Mouse (Mus musculus): ENCODE measurements around the gene Tlr5. TPM values are rescaled to one million over a fixed set of nuclear protein-coding genes. Genes with fewer than 3 reads are reported as not detected.
A peak's percentile ranks its signal among the peaks of the same experiment; 100 is the strongest.

The Tlr5 gene
- polyA plus RNA-seq, 1 experiment from 2014 or later = 1.2 TPM

GRCm38 (mm10) chr1:182955047-182955620, 546 bp downstream of the Tlr5 start:
- peaks cover 22% of the 10 kb centered on the region for H3K27me3 ChIP-seq
- WGBS = 12% methylated on average over 15 of the region's 15 CpGs
- H3K36me3 ChIP-seq = no peaks in the 10 kb centered on the region
- no peaks in the 10 kb centered on the region for H3K9me3 ChIP-seq
- no peak for ATAC-seq (ENCODE audit: insufficient number of reproducible peaks, insufficient read depth, low FRiP score, low TSS enrichment, low read depth)
- peak overlapping the region; percentile 75 for H3K9ac ChIP-seq
- no peak overlapping the region; the same call in 1 of the 2 replicates for H3K27ac ChIP-seq
- H3K4me2 ChIP-seq = peak overlapping the region; percentile 83
- H3K4me1 ChIP-seq = peaks cover 35% of the 10 kb centered on the region
- H3K4me3 ChIP-seq = peak overlapping the region; percentile 51

- no peak overlapping the region for H3K9ac ChIP-seq
- no peaks in the 10 kb centered on the region for H3K36me3 ChIP-seq
- no peaks in the 10 kb centered on the region for H3K9me3 ChIP-seq
- 57% methylated on average over 12 of the region's 12 CpGs for WGBS
- H3K27me3 ChIP-seq = peaks cover 22% of the 10 kb centered on the region
- no peak overlapping the region for H3K4me2 ChIP-seq
- no peak overlapping the region for H3K27ac ChIP-seq
- ATAC-seq (ENCODE audit: insufficient number of reproducible peaks, insufficient read depth, low FRiP score, low TSS enrichment, low read depth) = no peak
- H3K4me3 ChIP-seq = no peak overlapping the region
- H3K4me1 ChIP-seq = peaks cover 42% of the 10 kb centered on the region
These were observed 1.8 kb downstream of the Tlr5 start for GRCm38 (mm10) chr1:182956186-182956960.

GRCm38 (mm10) chr1:182957001-182957757, 2.6 kb downstream of the Tlr5 start:
- H3K27ac ChIP-seq = no peak overlapping the region

GRCm38 (mm10) chr1:182957826-182958544, 3.4 kb downstream of the Tlr5 start:
- Histone ChIP-seq H3K9me3 (no peaks in the 10 kb centered on the region), H3K4me2 (no peak overlapping the region), H3K4me1 (peaks cover 42% of the 10 kb centered on the region), H3K9ac (no peak overlapping the region), H3K4me3 (no peak overlapping the region), H3K27me3 (peaks cover 22% of the 10 kb centered on the region), H3K27ac (no peak overlapping the region), H3K36me3 (no peaks in the 10 kb centered on the region)
- no peak for ATAC-seq (ENCODE audit: insufficient number of reproducible peaks, insufficient read depth, low FRiP score, low TSS enrichment, low read depth)
- WGBS = 69% methylated on average over 13 of the region's 13 CpGs

More at GRCm38 (mm10) chr1:182957001-182957757, 2.6 kb downstream of the Tlr5 start:
- Histone ChIP-seq H3K4me2 (no peak overlapping the region), H3K27me3 (peaks cover 22% of the 10 kb centered on the region), H3K9me3 (no peaks in the 10 kb centered on the region), H3K4me3 (no peak overlapping the region), H3K4me1 (peaks cover 42% of the 10 kb centered on the region), H3K9ac (no peak overlapping the region), H3K36me3 (no peaks in the 10 kb centered on the region)
- no peak for ATAC-seq (ENCODE audit: insufficient number of reproducible peaks, insufficient read depth, low FRiP score, low TSS enrichment, low read depth)
- 86% methylated on average over 16 of the region's 16 CpGs for WGBS

- no peak for ATAC-seq (ENCODE audit: insufficient number of reproducible peaks, insufficient read depth, low FRiP score, low TSS enrichment, low read depth)
- 37% methylated on average over 3 of the region's 3 CpGs for WGBS
- Histone ChIP-seq H3K9me3 (no peaks in the 10 kb centered on the region), H3K4me2 (peak overlapping the region; percentile 69), H3K4me3 (peak overlapping the region; percentile 44; the same call in 1 of the 2 replicates), H3K9ac (peak overlapping the region; percentile 44; the same call in 1 of the 2 replicates), H3K36me3 (no peaks in the 10 kb centered on the region), H3K4me1 (peaks cover 42% of the 10 kb centered on the region), H3K27me3 (peaks cover 22% of the 10 kb centered on the region), H3K27ac (no peak overlapping the region)
These were observed 4.2 kb downstream of the Tlr5 start for GRCm38 (mm10) chr1:182958824-182959223.

GRCm38 (mm10) chr1:182959251-182959691, 4.7 kb downstream of the Tlr5 start:
- no peak for ATAC-seq (ENCODE audit: insufficient number of reproducible peaks, insufficient read depth, low FRiP score, low TSS enrichment, low read depth)
- H3K36me3 ChIP-seq = no peaks in the 10 kb centered on the region
- WGBS = 1% methylated on average over 17 of the region's 17 CpGs
- H3K4me2 ChIP-seq = peak overlapping the region; percentile 69
- no peaks in the 10 kb centered on the region for H3K9me3 ChIP-seq
- H3K4me1 ChIP-seq = peaks cover 39% of the 10 kb centered on the region
- H3K4me3 ChIP-seq = peak overlapping the region; percentile 44
- H3K27me3 ChIP-seq = peaks cover 22% of the 10 kb centered on the region
- no peak overlapping the region for H3K27ac ChIP-seq
- H3K9ac ChIP-seq = peak overlapping the region; percentile 44; the same call in 1 of the 2 replicates

GRCm38 (mm10) chr1:182959811-182960455, 5.3 kb downstream of the Tlr5 start:
- under 1% methylated on average over 20 of the region's 20 CpGs for WGBS
- peak; percentile 63; the same call in 1 of the 2 replicates for ATAC-seq (ENCODE audit: insufficient number of reproducible peaks, insufficient read depth, low FRiP score, low TSS enrichment, low read depth)
- no peaks in the 10 kb centered on the region for H3K9me3 ChIP-seq
- H3K4me3 ChIP-seq = peak overlapping the region; percentile 44
- peaks cover 22% of the 10 kb centered on the region for H3K27me3 ChIP-seq
- peak overlapping the region; percentile 44; the same call in 1 of the 2 replicates for H3K9ac ChIP-seq
- H3K4me1 ChIP-seq = peaks cover 33% of the 10 kb centered on the region
- peak overlapping the region; percentile 48 for H3K27ac ChIP-seq
- H3K4me2 ChIP-seq = peak overlapping the region; percentile 69
- no peaks in the 10 kb centered on the region for H3K36me3 ChIP-seq

- H3K27ac ChIP-seq = no peak overlapping the region
- 52% methylated on average over 5 of the region's 5 CpGs for WGBS
These were observed 6.5 kb downstream of the Tlr5 start for GRCm38 (mm10) chr1:182961076-182961475.

GRCm38 (mm10) chr1:182963329-182963728, 8.7 kb downstream of the Tlr5 start:
- 49% methylated on average over 5 of the region's 5 CpGs for WGBS
- H3K36me3 ChIP-seq = no peaks in the 10 kb centered on the region

More at GRCm38 (mm10) chr1:182961076-182961475, 6.5 kb downstream of the Tlr5 start:
- Histone ChIP-seq H3K27me3 (peaks cover 14% of the 10 kb centered on the region), H3K4me3 (no peak overlapping the region), H3K9ac (no peak overlapping the region), H3K4me2 (no peak overlapping the region), H3K4me1 (peaks cover 26% of the 10 kb centered on the region; the same call in 1 of the 2 replicates), H3K9me3 (no peaks in the 10 kb centered on the region), H3K36me3 (no peaks in the 10 kb centered on the region)
- no peak for ATAC-seq (ENCODE audit: insufficient number of reproducible peaks, insufficient read depth, low FRiP score, low TSS enrichment, low read depth)

GRCm38 (mm10) chr1:182964855-182965466, 10.4 kb downstream of the Tlr5 start:
- Histone ChIP-seq H3K9ac (no peak overlapping the region), H3K9me3 (no peaks in the 10 kb centered on the region), H3K4me3 (no peak overlapping the region), H3K27ac (no peak overlapping the region), H3K4me2 (no peak overlapping the region), H3K4me1 (peaks cover 8% of the 10 kb centered on the region; the same call in 1 of the 2 replicates), H3K27me3 (no peaks in the 10 kb centered on the region), H3K36me3 (no peaks in the 10 kb centered on the region)
- 42% methylated on average over 9 of the region's 9 CpGs for WGBS
- ATAC-seq (ENCODE audit: insufficient number of reproducible peaks, insufficient read depth, low FRiP score, low TSS enrichment, low read depth) = no peak

More at GRCm38 (mm10) chr1:182963329-182963728, 8.7 kb downstream of the Tlr5 start:
- Histone ChIP-seq H3K27ac (no peak overlapping the region), H3K27me3 (no peaks in the 10 kb centered on the region), H3K4me2 (no peak overlapping the region), H3K9ac (no peak overlapping the region), H3K4me1 (peaks cover 22% of the 10 kb centered on the region; the same call in 1 of the 2 replicates), H3K4me3 (no peak overlapping the region), H3K9me3 (no peaks in the 10 kb centered on the region)
- ATAC-seq (ENCODE audit: insufficient number of reproducible peaks, insufficient read depth, low FRiP score, low TSS enrichment, low read depth) = no peak
